Mouse (Mus musculus): ENCODE results near the gene Nhp2.

Gene Nhp2

GRCm38 (mm10) chr11:51636323-51636684, 16.8 kb downstream of the Nhp2 start:
- no peak for DNase-seq

GRCm38 (mm10) chr11:51637971-51638414, 18.5 kb downstream of the Nhp2 start:
- DNase-seq = no peak

GRCm38 (mm10) chr11:51638497-51638896, 19.0 kb downstream of the Nhp2 start:
- DNase-seq = no peak

- no peak for DNase-seq
These were observed 21.2 kb downstream of the Nhp2 start for GRCm38 (mm10) chr11:51640748-51641147.

GRCm38 (mm10) chr11:51643202-51643601, 23.7 kb downstream of the Nhp2 start:
- DNase-seq = no peak

GRCm38 (mm10) chr11:51643761-51644160, 24.2 kb downstream of the Nhp2 start:
- DNase-seq = no peak

- DNase-seq = no peak
These were observed 24.7 kb downstream of the Nhp2 start for GRCm38 (mm10) chr11:51644217-51644616.

- no peak for DNase-seq
These were observed 25.8 kb downstream of the Nhp2 start for GRCm38 (mm10) chr11:51645293-51645692.

- DNase-seq = no peak
These were observed 26.7 kb downstream of the Nhp2 start for GRCm38 (mm10) chr11:51646245-51646644.

GRCm38 (mm10) chr11:51646751-51647667, 27.5 kb downstream of the Nhp2 start:
- DNase-seq = no peak

- DNase-seq = no peak
These were observed 29.0 kb downstream of the Nhp2 start for GRCm38 (mm10) chr11:51648566-51648965.

GRCm38 (mm10) chr11:51649111-51649888, 29.8 kb downstream of the Nhp2 start:
- no peak for DNase-seq

GRCm38 (mm10) chr11:51649889-51650199, 30.3 kb downstream of the Nhp2 start:
- DNase-seq = no peak

- DNase-seq = no peak
These were observed 30.7 kb downstream of the Nhp2 start for GRCm38 (mm10) chr11:51650261-51650660.

GRCm38 (mm10) chr11:51650691-51651515, 31.4 kb downstream of the Nhp2 start, which contains the start of the genes N4bp3 and D930048N14Rik:
Gene N4bp3 (minus strand): TSS chr11:51650842.
Gene D930048N14Rik (plus strand): TSS chr11:51650954.
- no peak for DNase-seq

GRCm38 (mm10) chr11:51652889-51653418, 33.4 kb downstream of the Nhp2 start:
- no peak for DNase-seq

- no peak for DNase-seq
These were observed 34.2 kb downstream of the Nhp2 start for GRCm38 (mm10) chr11:51653736-51654135.

GRCm38 (mm10) chr11:51654891-51655290, 35.4 kb downstream of the Nhp2 start:
- no peak for DNase-seq

GRCm38 (mm10) chr11:51656798-51657521, 37.4 kb downstream of the Nhp2 start:
- no peak for DNase-seq

GRCm38 (mm10) chr11:51658291-51658690, 38.8 kb downstream of the Nhp2 start:
- DNase-seq = no peak

GRCm38 (mm10) chr11:51658705-51659104, 39.2 kb downstream of the Nhp2 start:
- no peak for DNase-seq

- no peak for DNase-seq
These were observed 42.4 kb downstream of the Nhp2 start for GRCm38 (mm10) chr11:51661867-51662365.
